Mouse (Mus musculus) spleen, postnatal 14 days (tissue): ENCODE data around the gene Tysnd1.

Experiments
- DNase-seq, 2 experiments: peaks; one replicate each; pipeline ENCODE4 v3.0.0; 2021 to 2022; ENCODE audit warnings: low spot score in 2 of 2

Tysnd1 gene

DNA sequence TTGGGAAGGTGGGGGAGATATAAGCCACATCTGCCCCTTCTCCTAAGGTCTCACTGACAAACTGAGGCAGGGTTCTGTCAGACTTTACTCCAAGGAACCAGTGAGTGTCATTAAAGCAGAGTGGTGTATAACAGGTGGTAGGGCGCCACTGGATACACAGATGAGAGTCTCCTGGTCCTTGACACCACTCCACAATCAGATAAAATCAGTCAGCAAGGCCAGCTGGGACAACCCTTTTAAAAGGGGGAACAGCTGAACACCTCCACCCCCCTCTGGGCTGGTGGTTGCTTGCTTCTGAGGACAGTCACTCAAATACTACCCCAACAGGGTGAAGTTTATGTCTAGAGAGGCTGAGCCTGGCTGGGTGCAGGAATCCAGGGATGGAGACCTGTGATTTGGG is 42.2 kb downstream of the Tysnd1 start:
- no peak for DNase-seq

DNA sequence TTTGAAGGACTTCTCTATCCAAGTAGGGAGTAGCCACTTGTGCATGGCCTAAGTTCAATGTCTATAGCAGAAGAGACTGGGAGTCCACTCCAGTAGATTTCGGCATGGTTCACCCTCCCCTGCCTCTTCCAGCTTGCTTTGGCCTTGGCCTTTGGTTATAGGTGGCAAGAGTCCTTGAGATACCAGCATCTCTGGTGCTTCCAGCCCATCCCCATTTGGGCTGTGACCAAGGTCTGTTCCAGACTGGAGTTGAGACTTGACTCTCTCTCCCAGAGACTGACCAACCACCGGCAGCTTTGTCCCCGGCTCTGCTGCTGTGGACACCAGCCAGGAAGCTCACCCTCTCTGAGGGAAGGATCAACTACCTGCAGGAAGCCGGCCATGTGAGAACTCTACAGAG is 42.8 kb downstream of the Tysnd1 start:
- DNase-seq: no peak

DNA sequence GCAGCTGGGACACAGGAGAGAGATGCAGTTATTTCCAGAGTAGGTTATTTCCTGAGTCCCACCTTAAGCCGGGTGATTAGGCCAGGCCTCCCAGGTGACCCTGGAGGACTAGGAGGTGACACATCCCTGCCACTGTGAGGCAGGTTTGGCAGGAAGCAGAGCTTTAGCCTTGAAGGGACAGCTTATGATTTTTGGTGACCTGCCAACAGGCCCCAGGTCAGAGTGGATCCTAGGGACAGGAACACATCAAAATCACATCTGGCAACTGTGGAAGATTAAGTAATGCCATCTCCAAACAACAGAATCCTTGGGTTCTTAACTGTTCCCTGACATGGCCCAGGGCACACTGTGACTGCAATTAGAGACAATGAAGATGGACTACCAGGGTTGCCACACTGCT is 46.0 kb downstream of the Tysnd1 start:
- DNase-seq: no peak

DNA sequence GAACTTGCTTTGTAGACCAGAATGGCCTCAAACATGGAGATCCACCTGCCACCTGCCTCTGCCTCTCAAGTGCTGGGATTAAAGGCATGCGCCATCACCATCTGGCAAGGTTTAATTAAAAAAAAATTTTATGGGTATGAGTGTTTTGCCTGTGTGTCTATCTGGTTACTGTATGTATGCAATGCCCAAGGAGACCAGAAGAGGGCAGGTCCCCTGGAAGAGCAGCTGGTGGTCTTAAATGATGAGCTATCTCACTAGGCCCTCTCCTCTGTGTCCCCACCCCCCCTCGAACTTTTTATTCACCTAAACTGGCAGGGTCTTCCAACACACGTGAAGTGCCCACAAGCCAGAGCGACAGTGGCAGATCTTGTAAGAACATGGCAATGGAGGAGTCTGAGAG is 46.6 kb downstream of the Tysnd1 start:
- DNase-seq: no peak

DNA sequence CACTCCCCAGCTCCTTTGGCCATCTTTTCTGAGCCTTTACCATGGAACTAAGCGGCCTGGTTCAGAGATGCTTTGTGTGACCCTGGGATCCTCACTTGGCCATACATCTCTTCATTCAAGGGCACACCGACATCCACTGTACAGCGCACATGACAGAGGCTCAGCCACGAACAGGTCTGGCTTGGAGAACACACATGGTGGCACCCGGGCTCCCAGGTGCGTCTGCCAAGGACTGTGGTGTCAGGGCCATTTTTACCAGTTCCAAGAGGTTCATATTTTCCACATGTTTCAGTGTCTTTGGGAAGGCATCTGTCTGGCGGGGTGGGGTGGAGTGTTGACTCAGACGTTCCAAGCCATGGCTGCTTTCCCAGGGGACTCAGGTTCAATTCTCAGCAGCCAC is 47.0 kb downstream of the Tysnd1 start:
- DNase-seq: no peak

DNA sequence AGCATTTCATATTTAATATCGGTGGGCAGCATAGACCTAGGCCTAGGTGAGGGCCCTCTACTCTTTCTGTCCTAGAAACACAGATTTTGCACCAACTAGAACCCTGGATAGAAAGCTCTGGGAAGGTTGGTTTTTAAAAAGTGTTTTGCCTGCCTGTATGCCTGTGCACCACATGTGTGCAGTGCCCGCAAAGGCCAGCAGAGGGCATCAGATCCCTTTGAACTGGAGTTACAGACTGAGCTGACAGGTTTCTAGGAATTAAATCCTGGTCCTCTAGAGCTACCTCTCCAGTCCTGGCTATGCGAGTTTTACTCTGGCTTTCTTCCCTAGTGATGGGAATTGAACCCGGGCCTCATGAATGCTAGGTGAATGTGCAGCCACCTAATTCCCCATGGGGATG is 49.8 kb downstream of the Tysnd1 start:
- peak in 1 of 2 experiments; percentile 11 for DNase-seq

DNA sequence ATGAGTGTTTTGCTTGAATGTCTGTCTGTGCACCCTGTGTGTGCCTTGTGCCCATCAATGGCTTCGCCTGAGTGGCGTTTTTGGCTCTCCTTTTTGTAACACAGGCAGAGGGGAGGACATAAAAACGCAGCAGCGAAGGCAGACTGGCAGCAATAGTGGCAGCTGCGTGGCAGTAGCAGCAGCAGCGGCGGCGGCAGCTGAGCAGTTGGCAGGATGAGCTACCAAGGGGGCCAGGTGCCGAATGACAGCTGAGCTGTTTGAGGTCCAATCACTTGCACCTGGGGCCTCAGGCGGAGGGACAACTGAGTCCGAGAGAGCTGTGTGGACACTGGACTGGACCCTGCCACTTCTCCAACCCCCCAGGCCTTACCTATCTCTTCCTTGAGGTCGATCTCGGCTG is 52.0 kb downstream of the Tysnd1 start:
- DNase-seq: no peak

DNA sequence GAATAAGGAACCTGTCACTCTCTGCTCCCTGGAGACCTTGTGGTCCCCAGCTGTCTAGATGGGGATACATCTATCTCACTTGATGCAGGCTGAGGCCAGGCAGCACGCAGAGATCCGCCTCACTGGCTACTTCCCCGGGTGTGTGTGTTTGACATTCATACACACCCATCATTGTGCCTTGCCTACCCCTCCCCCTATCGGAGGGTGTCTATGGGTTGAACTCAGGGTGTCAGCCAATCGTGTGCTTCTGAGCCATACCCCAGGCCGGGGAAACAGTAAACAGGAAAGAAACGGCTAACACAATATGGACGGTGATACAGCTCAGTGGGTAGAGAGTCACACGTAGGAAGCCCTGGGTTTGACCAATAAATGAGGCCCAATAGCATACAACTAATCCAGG is 54.7 kb downstream of the Tysnd1 start:
- no peak for DNase-seq

DNA sequence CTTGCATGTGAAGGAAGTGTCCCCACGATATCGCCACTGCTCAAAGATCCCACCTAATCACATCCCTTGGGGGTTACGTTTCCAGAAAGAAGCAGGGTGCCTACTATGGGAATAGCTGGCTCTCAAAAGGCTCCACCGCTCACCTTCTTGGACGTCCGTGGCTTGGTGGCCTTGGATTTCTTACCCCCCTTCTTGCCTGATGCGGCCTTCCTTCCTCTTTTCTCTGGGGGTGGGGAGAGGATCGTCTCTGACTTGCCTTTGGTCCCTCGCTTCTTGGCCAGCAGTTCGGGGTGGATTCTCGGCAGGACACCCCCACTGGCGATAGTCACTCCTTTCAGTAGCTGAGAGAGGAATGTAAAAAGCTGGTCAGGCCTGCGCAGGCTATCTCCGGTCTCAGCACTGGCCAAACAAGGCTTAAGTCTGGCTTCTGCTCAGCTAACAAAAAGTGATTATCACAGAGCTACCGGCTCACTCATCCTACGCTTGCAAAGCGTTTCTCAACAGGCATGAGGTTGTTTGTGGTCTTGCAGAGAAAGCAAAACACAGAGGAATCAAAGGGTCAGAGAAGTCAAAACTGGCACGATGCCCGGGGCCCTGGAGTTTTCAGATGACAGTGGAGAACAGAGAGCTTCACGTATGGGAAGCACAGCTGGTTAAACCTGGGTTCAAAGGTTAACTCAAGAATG is 56.4 kb downstream of the Tysnd1 start:
- no peak for DNase-seq
